Mouse (Mus musculus): Measurements from ENCODE around the gene Stat5b.
A peak's percentile ranks its signal among the peaks of the same experiment; 100 is the strongest.
"Not testable (repeated sequence)": the region's sequence is repeated elsewhere in the genome, so short reads cannot be mapped to it uniquely, and the experiment has no call there.

Gene Stat5b

DNA sequence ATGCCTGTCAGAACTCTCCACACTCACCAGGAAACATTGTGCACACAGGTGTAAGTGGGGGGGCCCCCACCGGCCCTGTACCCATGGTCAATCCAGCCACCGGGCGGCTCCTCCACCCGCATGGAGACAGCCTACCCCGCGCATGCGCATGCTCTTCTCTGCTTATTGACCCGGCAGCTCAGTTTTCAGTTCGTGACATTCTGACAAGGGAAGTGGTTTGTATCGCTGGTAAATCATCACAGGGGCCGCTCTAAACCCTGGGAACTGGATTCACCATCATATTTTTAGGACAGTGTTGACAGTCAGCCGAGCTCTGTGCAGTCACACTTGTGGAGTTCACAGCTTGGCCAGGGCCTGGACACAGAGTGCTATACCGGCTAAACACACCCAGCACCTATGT is 36.0 kb downstream of the Stat5b start:
- DNase-seq (ENCODE audit: low read depth, low spot score) = peak; percentile 91

DNA sequence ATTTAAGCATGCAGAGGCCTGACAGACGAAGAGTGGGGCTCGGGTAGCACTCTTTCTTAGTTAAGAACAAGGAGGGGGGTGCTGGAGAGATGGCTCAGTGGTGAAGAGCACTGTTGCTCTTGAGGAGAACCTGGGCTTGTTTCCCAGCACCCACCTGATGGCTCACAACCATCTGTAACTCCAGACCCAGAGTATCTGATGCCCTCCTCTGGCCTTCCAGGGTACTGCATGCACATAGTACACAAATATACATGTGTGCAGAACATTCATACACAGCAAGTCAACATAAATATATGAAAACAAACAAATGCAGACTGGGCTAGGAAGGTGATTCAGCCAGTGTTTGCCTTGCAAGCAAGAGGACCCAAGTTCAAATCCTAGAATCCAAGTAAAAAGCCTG is 39.4 kb downstream of the Stat5b start:
- peak; percentile 54 for DNase-seq (ENCODE audit: low read depth, low spot score)

DNA sequence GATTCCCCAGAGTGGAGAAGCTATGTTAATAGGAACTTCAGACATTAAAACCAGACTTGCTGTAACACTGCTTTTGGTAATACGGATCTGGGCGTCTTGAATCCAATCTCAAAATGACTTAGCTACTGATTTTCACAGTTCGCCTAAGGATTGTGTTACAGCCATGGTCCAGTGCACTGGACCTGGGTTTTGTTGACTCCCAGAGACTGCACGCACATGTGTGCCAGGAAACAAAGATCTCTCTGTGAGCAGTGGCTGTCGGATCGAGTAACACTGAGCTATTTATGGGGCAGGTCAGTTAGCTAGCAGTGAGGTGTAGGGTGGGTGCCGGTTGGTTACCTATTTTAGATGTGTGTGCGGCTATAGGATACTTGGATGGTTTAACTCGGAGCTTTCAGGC is 40.0 kb downstream of the Stat5b start:
- DNase-seq (ENCODE audit: low read depth, low spot score) = no peak

DNA sequence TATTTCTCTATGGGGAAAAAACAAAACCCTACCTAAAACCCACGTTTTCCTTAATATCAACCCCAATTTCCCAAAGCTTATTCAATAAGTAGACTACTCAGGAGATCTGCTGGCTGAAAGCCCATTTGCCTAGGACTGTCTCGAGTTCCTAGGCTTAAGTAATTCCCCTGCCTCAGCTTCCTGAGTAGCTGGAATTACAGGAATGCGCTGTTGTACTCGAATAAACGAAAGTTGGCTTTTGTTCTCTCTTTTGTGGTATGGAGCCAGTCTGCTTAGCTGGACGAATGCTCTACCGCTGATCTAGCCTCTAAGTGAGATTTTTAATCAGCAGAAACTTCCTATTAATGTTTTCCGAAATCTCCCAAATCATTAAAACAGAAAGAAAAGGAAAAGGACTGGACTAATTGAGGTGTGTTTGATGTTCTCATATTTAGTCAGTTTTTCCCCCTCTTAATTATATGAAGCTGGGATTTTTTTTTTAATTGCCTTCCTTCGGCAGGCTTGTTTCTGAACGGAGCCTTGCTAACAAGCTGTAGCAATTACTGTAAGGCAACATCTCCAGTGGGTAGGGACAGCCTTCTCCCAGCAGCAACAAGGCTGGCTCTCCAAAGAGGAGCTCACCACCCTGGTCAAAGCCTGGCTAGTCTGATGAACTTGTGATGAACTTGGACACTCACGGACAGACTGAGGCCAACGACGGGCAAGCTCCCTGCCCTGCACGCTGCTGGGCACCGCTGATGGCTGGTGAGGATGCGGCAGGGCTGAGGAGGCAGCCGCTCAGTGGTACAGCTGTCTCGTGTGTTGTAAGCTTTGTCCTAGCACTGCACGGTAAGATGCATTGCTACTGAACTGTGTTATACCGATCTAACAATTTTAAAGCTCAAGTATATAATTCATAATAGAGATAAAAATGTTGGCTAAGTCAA is 43.9 kb downstream of the Stat5b start:
- no peak for DNase-seq (ENCODE audit: low read depth, low spot score)

DNA sequence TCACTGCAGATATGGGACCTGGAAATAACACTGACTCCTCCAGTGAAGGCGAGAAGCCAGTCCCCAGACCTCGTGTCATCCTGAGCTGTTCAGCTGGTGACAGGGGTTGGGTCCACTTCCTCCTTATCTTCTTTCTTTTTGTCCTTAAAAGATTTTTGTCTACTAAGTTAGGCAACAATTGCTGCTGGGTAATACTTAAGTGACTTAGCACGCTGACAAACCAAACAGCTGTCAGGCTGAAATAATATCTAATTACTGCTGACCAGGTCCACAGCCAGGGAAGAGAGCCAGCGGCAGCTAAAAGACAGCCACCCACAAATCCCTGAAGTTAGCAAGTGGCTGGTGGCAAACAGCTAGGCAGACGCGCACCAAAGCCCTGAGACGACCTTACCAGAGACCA is 45.0 kb downstream of the Stat5b start:
- no peak for DNase-seq (ENCODE audit: low read depth, low spot score)

DNA sequence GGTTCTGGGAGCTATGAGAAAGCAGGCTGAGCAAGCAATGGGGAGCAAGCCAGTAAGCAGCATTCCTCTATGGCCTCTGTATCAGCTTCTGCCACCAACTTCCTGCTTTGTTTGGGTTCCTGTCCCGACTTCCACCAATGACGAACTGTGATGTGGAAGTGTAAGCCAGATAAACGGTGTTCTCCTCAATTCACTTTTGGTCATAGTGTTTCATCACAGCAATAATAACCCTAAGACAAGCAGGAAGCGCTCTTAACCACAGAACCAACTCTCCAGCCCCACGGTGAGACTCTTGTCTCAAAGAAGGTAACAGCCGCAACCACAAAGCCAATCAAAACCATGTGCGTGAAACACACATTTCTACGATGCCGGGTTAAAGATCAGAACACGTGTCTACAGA is 46.1 kb downstream of the Stat5b start:
- peak; percentile 75 for DNase-seq (ENCODE audit: low read depth, low spot score)

DNA sequence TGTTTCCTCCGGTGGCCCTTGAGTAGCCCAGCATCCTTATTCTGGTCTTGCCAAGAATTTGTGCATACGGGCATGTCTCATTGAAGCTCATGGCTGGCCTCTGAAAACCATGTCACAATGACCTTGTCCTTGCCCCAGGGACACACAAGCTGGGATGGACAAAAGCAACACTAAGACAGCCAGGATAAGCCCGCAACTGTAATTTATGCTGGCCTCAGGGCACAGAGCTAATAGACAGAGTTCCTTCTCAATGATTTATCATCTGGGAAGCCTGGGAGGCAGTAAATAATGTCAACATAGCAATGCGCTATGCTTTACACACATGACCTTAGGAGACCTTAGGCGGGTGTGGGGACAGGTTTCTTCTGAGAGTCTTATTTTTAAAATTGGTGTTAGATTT is 51.1 kb downstream of the Stat5b start:
- no peak for DNase-seq (ENCODE audit: low read depth, low spot score)

DNA sequence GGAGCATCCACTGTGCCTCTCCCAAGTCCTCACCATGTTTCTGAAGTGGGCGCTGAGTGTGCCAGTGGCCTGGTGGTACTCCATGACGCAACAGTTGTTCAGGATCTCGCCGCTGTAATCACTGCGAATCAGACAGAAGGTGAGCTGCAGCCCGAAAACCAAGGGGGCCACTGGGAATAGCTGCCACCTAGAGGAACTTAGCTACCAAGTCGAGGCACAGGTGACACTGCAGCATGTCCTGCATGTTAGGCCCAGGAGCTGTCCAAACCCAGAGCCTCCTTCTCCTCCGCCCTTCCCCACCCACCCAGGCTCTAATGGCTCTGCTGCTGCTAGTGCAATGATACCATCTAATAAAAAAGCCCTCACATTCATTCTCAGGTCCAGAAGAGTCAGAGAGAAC is 53.9 kb downstream of the Stat5b start:
- no peak for DNase-seq (ENCODE audit: low read depth, low spot score)

DNA sequence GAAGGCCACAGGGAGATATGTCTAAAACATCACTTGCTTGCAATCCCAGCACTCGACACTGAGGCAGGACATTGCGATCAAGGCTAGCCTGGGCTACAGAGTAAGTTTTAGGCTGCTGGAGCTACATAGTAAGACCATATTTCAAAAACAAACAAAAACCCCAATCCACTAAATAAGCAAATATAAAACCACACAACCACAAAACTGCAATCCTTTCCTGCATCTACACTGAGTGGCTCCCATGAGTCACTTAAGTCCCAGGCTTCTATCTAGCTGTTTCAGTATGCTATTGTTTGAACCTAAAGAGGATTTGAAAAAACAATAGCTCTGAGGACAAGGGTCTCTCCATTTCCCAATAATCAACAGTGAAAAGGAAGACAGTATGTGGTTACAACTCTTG is 55.1 kb downstream of the Stat5b start:
- no peak for DNase-seq (ENCODE audit: low read depth, low spot score)

DNA sequence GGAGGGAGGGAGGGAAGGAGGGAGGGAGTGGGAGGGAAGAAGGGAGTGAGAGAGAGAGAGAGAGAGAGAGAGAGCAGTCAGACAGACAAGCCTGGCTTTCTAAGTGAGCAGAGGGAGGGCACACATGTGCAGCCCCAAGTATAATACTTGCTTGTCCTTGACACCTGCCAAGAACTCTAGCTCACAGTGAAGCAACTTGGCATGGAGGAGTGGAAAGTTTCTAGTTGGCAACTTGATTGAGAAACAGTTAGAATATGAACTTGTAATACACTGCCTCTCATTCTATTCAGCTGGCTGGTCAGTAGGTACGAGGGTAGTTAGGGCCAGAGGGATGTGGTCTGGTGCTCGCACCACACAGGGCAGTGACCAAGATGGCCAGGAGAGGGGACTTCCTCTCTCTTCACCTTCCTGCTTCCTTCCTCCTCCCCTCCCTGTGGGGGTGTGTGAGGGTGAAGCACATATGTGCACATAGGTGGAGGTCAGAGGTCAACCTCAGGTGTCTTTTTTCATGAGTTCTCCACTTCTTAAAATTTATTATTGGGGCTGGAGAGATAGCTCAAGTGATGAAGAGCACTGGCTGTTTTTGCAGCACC is 59.0 kb downstream of the Stat5b start:
- no peak for DNase-seq (ENCODE audit: low read depth, low spot score)

DNA sequence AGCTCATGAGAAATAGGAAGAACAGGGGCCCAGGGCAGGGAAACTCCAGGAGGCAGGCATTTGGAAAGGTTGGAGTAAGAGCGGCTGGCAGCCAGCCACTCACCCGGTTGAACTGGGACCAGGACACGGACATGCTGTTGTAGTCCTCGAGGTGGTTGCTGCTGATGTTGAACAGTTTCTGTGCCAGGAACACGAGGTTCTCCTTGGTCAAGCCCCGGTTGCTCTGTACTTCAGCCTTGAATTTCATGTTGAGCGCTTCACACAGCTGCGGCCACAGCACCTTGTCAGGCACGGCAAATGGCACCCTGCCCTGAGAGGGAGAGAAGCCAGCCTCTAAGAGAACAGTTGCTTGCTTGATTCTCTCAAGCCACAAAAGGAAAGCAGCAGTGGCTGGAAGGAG is 59.9 kb downstream of the Stat5b start:
- not testable (repeated sequence) for DNase-seq (ENCODE audit: low read depth, low spot score)

DNA sequence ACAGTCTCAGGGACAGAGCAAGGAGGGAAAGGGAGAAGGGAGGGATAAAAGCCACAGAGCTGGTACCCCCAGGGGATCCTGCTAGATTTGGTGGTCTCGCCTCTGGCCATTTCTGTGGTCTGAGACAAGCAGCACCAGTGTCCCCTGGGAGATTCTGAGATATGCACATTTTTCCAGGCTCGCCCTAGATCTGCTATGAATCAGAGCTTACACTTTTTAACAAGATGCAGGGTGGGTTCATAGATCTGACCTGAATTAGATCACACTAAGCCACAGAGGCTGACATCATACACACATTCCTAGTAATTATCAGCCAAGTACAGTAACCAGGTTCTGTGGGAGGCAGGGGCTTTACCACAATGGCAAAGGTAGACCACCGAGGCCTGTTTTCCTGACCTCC is 60.8 kb downstream of the Stat5b start:
- DNase-seq (ENCODE audit: low read depth, low spot score) = no peak

DNA sequence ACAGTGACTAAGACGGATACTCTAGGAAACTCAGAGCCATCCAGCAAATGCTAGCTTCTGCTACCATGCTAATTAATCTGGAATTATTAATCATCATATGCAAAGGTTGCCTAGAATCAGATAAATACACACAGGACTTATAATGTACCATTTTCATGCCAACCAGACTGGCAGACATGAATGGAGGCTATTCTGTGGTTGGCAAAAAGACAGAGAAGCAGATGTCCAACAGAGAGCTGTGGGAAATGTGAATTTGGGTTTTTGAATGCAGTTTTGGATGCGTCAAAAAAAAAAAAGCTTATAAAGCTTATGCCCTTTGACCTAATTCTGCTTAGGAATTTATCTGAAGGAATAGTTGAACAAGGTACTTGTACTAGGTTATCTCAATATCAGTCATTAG is 64.8 kb downstream of the Stat5b start:
- no peak for DNase-seq (ENCODE audit: low read depth, low spot score)

DNA sequence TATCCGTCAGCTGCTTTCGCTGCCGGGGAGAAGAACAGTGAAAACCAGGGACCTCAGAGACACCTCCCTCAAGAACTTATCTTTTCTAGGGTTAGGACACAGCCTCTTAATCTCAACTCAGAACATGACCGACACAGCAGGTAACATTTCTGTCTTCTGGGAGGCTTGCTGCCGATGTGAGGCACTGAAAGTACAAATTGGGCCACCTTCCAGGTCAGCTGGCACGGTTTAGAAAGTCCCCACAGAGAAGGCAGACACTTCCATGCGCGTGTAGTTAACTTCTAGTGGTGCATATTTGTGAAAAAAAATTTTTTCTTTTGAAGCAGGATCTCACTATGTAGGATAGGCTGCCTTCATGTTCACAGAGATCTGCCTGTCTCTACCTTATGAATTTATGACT is 66.2 kb downstream of the Stat5b start:
- DNase-seq (ENCODE audit: low read depth, low spot score) = no peak

DNA sequence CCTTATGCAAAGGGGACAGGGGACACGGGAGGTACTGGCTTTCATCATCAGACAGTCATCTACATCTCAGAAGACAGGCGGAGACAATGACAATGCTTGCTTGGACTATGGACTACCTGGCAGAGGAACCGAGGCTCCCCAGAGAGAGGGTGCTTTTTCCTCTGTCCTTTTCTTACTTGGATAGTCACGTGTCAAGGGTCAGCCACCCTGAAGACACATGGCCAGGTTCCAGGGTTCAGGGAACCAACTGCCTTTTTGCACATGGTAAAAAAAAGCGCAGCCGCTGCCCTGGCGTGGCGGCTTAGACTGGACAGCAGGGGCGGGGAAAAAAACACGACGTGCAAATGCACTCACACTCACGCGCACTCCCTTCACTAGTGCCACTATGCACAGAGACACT is 68.0 kb downstream of the Stat5b start:
- no peak for DNase-seq (ENCODE audit: low read depth, low spot score)

DNA sequence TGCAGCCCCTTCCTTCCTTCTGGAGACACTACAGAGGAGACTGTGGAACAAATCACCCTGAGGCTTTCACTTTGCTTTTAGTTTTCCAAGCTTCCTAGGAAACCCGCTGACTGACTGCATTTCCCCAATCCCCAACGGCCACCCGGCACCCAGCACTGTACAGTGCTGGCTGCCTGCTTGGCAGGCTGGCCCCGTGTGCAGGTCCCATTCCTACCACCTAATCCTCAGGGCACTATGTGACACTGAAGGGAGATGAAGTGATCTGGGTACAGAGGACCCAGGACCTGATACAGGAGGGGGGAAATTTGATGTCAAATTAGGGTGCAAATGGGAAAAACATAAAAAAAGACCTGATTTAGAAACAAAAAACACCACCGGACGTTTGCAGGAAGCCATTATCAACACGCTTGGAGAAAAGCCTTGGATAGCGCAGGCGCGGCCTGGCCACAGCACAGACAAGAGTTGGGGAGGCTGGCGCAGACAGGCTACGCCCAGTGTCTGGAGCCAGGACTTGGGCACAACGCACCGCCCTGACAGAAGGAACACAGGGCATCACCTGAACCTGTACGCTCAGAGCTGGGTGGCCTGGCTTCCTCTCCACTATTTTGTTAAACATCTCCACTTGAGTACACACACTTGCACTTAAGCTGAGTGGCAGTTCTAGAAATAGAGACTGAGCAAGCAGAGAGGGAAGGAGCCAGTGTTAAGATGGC is 68.6 kb downstream of the Stat5b start:
- no peak for DNase-seq (ENCODE audit: low read depth, low spot score)

DNA sequence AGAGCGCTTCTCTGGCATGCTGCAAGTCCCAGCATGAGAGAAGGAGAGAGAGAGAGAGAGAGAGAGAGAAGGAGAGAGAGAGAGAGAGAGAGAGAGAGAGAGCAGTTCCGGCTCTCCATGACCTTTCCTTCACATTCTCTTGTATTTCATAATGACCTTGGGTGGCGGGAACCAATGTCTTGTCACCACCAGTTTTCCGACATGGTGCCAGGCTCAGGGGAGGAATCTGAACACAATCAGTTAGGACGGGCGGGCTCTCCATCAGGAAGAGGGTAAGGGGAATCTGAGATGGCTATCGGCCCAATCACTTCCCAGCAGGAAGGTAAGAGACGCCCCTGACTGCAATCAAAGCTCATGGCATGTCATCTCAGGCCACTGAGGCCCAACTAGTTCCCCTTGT is 70.3 kb downstream of the Stat5b start:
- no peak for DNase-seq (ENCODE audit: low read depth, low spot score)

DNA sequence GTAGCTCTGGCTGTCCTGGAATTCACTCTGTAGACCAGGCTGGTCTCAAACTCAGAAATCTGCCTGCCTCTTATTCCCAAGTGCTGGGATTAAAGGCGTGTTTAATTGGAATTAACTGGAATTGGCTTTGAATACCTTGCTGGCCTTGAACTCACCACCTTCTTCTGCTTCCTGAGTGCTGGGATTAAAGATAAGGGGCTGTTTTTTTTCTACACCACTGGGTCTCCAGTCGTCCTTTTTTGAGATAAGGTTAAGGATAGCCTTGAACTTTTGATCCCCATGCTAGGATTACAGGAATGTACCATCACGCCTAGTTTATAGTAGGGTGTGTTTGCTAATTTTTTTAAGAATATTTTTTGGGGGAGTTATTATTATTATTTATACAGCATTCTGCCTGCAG is 72.5 kb downstream of the Stat5b start:
- no peak for DNase-seq (ENCODE audit: low read depth, low spot score)

DNA sequence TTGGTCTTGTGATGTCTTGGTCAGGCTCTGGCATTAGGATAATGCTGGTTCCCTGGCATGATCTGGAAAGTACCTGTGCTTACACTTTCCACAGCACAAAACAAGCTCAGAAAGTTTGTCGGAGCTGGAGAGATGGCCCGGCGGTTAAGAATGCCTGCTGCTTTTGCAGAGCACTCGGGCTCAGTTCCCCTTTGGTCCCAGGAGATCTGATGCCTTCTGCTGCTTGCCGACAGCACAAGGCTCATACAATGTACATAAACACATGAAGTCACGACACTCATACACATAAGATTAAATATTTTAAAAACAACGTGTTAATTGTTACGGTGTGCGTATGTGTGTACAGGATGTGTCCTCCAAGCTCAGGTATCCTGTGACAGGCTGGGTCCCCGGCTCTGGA is 74.6 kb downstream of the Stat5b start:
- no peak for DNase-seq (ENCODE audit: low read depth, low spot score)

DNA sequence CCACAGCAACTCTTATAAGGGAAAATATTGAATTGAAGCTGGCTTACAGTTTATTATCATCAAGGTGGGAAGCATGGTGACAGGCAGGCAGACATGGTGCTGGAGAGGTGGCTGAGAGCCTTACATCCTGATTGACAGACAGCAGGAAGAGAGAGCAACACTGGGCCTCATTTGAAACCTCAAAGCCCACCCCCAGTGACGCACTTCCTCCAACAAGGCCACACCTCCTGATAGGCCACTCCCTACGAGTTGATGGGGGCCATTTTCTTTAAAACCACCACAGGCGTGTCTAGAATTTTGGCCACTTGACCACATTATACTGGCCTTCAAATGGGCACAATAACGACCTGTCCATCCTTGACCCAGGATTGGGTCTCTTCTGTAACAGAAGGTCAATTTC is 76.3 kb downstream of the Stat5b start:
- no peak for DNase-seq (ENCODE audit: low read depth, low spot score)

DNA sequence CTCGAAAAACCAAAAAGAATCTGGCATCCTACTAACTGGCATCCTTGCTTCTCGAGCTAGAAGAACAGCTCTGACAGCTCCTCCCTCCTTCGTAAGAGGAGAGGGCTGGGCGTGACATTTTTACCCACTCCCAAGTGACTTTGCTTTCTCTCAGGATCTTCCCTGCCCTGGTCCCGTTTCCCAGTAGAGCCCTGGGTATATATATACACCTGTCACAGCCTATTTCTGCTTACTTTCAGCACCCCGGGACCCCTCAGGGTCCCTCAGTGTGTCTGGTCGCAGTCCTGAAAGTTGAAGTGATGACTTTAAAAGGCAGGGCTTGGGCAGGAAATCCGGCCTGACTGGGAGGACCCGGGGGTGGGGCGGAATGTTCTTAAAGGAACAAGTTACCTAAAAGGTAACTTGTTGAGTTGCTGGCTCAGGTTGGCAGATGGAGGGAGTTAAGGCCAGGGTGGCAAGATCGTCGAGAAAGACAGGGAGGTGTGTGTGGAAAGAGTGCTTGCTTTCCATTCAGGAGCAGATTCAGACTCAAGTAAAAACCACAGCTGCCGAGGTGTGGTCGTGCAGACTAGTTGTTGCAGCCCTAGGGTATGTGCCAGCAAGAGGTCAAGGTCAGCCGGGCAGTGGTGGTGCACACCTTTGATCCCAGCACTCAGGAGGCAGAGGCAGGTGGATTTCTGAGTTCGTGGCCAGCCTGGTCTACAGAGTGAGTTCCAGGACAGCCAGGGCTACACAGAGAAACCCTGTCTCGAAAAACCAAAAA is 79.7 kb downstream of the Stat5b start, which contains the start of gene Ghdc:
Gene Ghdc, minus strand, starts transcription at position 312 of the 763 bp plus-strand sequence.
- DNase-seq (ENCODE audit: low read depth, low spot score) = peak; percentile 83

DNA sequence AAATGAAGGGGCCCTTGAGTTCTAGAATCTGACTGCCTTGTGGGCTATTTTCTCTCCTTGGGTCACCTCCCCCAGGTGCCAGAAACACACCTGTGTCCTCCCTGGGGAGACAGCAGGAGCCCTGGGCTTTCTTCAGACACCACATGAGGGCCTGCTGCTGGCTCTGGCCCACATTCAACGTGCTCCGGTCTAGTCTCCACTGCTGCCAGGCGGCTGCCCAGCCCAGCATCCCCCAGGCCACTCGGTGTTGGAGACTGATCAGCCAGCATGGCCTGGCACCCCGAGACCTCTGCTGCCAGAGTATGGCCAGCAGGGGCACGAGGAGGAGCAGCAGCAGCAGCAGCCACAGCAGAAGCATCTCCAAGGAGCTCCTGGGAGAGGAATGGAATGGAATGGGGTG is 80.5 kb downstream of the Stat5b start:
- DNase-seq (ENCODE audit: low read depth, low spot score) = no peak
